Mouse (Mus musculus): ENCODE results near the gene Esrrg.

DNA sequence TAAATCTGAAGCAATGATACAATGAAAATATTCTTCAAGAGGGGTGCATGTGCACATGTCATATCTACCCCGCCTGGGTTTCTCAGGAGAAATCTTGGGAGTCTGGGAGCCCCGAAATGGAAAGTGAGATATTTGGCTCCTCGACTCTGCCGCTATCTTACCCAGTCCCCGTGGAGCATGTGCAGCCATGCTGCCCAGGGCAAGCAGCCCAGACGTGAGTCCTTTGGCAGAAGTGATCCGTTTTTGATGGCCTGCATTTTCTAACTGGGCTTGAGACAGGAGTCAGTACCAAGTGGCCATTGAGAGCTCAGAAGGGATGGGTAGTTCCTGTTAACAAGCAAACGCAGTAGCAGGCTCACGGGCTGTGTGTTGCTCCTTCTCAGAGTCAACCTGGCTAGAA is 89.6 kb downstream of the Esrrg start:
- TF ChIP-seq NANOG (IDR thresholded peaks at IDR 0.05; ENCODE audit: borderline replicate concordance, low read length) (no peak), CTCF (conservative IDR thresholded peaks at IDR 0.05; ENCODE audit: low read length) (no peak)

Measured in E14TG2a.4 (cell line).